22 mouse cellular contexts compared by ENCODE assay signal in genomic region chr6:22572925-22573324, GRCm38 (mm10).
"Had no signal": no experiment of that assay in that cellular context is flagged by ENCODE, and none has a peak within 500 bp of the region (broad histone marks: within the 10 kb centered on the region; RNA-seq: fewer than 3 reads in every experiment).

No protein-coding gene starts in this region.

- ATAC-seq: liver, postnatal 0 days; lung, postnatal 0 days; midbrain, embryonic 13.5 days; midbrain, embryonic 15.5 days had no signal

- H3K4me3 ChIP-seq: lung, embryonic 15.5 days; megakaryocyte, embryonic 14.5 days; midbrain, embryonic 13.5 days; midbrain, embryonic 15.5 days; neural tube, embryonic 13.5 days; neural tube, embryonic 15.5 days; stomach, embryonic 15.5 days had no signal

- H3K9me3 ChIP-seq: lung, embryonic 15.5 days; megakaryocyte, embryonic 14.5 days; midbrain, embryonic 13.5 days; midbrain, embryonic 15.5 days; neural tube, embryonic 13.5 days; neural tube, embryonic 15.5 days; stomach, embryonic 15.5 days had no signal

- H3K27ac ChIP-seq: lung, embryonic 15.5 days; macrophage; midbrain, embryonic 13.5 days; midbrain, embryonic 15.5 days; neural tube, embryonic 13.5 days; neural tube, embryonic 15.5 days; stomach, embryonic 15.5 days; stomach, postnatal 0 days had no signal

- H3K9ac ChIP-seq: liver, postnatal 0 days; lung, embryonic 15.5 days; midbrain, embryonic 13.5 days; midbrain, embryonic 15.5 days; neural tube, embryonic 13.5 days; neural tube, embryonic 15.5 days; stomach, embryonic 15.5 days had no signal

- H3K27me3 ChIP-seq: lung, embryonic 15.5 days; megakaryocyte, embryonic 14.5 days; midbrain, embryonic 13.5 days; midbrain, embryonic 15.5 days; neural tube, embryonic 13.5 days; neural tube, embryonic 15.5 days; stomach, embryonic 15.5 days had no signal

- H3K4me2 ChIP-seq: lung, embryonic 15.5 days; midbrain, embryonic 11.5 days; midbrain, embryonic 13.5 days; midbrain, embryonic 15.5 days; neural tube, embryonic 13.5 days; neural tube, embryonic 15.5 days; stomach, embryonic 15.5 days had no signal

- H3K36me3 ChIP-seq: lung, embryonic 15.5 days; midbrain, embryonic 13.5 days; midbrain, embryonic 15.5 days; neural tube, embryonic 13.5 days; neural tube, embryonic 15.5 days; stomach, embryonic 15.5 days had no signal

- DNase-seq: liver, postnatal 0 days; lung, postnatal 14 days; lung, postnatal 36 days; retina, postnatal 1 day; right cerebral cortex, adult 18-20 months; right cerebral cortex, postnatal 25 days; right cerebral cortex, postnatal 4 days; spleen, adult 18-20 months; thymus, adult 2 months; thymus, postnatal 25 days; thymus, postnatal 4 days had no signal

- H3K4me1 ChIP-seq: lung, embryonic 15.5 days; megakaryocyte, embryonic 14.5 days; midbrain, embryonic 13.5 days; midbrain, embryonic 15.5 days; neural tube, embryonic 13.5 days; neural tube, embryonic 15.5 days; stomach, embryonic 15.5 days had no signal
